Mouse (Mus musculus) cerebellum, postnatal 14 days (tissue): ENCODE data around the gene Gjc1.

Source experiments
- DNase-seq, 2 experiments: peaks; one replicate each; pipeline ENCODE4 v3.0.0; 2021; ENCODE audit warnings: mixed read lengths in 2 of 2

Gene Gjc1

GRCm38 (mm10) chr11:102810721-102811485, 8.6 kb downstream of the Gjc1 start:
- DNase-seq: peak; percentile 44

- no peak for DNase-seq
These were observed 11.3 kb downstream of the Gjc1 start for GRCm38 (mm10) chr11:102808246-102808645.

GRCm38 (mm10) chr11:102803453-102803852, 16.0 kb downstream of the Gjc1 start:
- DNase-seq: no peak

GRCm38 (mm10) chr11:102794157-102794556, 25.3 kb downstream of the Gjc1 start:
- no peak for DNase-seq

GRCm38 (mm10) chr11:102791682-102792445, 27.6 kb downstream of the Gjc1 start:
- DNase-seq: no peak

- no peak for DNase-seq
These were observed 31.8 kb downstream of the Gjc1 start for GRCm38 (mm10) chr11:102787688-102788177.

GRCm38 (mm10) chr11:102783443-102783842, 36.1 kb downstream of the Gjc1 start:
- peak in 1 of 2 experiments; percentile 27 for DNase-seq

- peak; percentile 24 to 29 for DNase-seq
These were observed 38.0 kb downstream of the Gjc1 start for GRCm38 (mm10) chr11:102781523-102781922.

GRCm38 (mm10) chr11:102780986-102781351, 38.5 kb downstream of the Gjc1 start:
- peak in 1 of 2 experiments; percentile 69 for DNase-seq

- DNase-seq: peak; percentile 57 to 59
These were observed 39.1 kb downstream of the Gjc1 start for GRCm38 (mm10) chr11:102780271-102780985.

GRCm38 (mm10) chr11:102779824-102780223, 39.7 kb downstream of the Gjc1 start:
- DNase-seq: peak in 1 of 2 experiments; percentile 45

GRCm38 (mm10) chr11:102779081-102779638, 40.3 kb downstream of the Gjc1 start:
- DNase-seq: peak; percentile 77 to 81

GRCm38 (mm10) chr11:102778597-102778996, 40.9 kb downstream of the Gjc1 start:
- no peak for DNase-seq

GRCm38 (mm10) chr11:102778165-102778564, 41.3 kb downstream of the Gjc1 start:
- DNase-seq: peak; percentile 41 to 63

- DNase-seq: peak; percentile 71 to 81
These were observed 41.9 kb downstream of the Gjc1 start for GRCm38 (mm10) chr11:102777598-102777997.

GRCm38 (mm10) chr11:102774621-102775141, 44.8 kb downstream of the Gjc1 start:
- DNase-seq: peak; percentile 91 to 94

- DNase-seq: peak; percentile 97
These were observed 45.5 kb downstream of the Gjc1 start for GRCm38 (mm10) chr11:102773713-102774611.

GRCm38 (mm10) chr11:102772771-102773700, 46.5 kb downstream of the Gjc1 start:
- peak; percentile 54 to 62 for DNase-seq

GRCm38 (mm10) chr11:102771916-102772714, 47.4 kb downstream of the Gjc1 start:
- no peak for DNase-seq
